Mouse (Mus musculus): Measurements from ENCODE around the gene Etl4.
"Not testable (repeated sequence)": the region's sequence is repeated elsewhere in the genome, so short reads cannot be mapped to it uniquely, and the experiment has no call there.

The Etl4 gene

GRCm38 (mm10) chr2:20084781-20085180 is 175.2 kb downstream of the Etl4 start:
- no peak for DNase-seq (ENCODE audit: low read depth, low spot score)
- Histone ChIP-seq H3K27me3 (ENCODE audit: control insufficient read depth, insufficient read depth, low read length, poor library complexity, severe bottlenecking) (no peaks in the 10 kb centered on the region), H3K36me3 (ENCODE audit: control insufficient read depth, insufficient read depth, low read length, poor library complexity, severe bottlenecking) (no peaks in the 10 kb centered on the region)

GRCm38 (mm10) chr2:20105456-20105855 is 195.9 kb downstream of the Etl4 start:
- DNase-seq (ENCODE audit: low read depth, low spot score), result no peak
- no peaks in the 10 kb centered on the region for H3K36me3 ChIP-seq (ENCODE audit: control insufficient read depth, insufficient read depth, low read length, poor library complexity, severe bottlenecking)
- H3K27me3 ChIP-seq (ENCODE audit: control insufficient read depth, insufficient read depth, low read length, poor library complexity, severe bottlenecking), result no peaks in the 10 kb centered on the region

- no peaks in the 10 kb centered on the region for H3K27me3 ChIP-seq (ENCODE audit: control insufficient read depth, insufficient read depth, low read length, poor library complexity, severe bottlenecking)
- no peak for DNase-seq (ENCODE audit: low read depth, low spot score)
Measured at GRCm38 (mm10) chr2:20111703-20112102, 202.1 kb downstream of the Etl4 start.

GRCm38 (mm10) chr2:20125914-20126313 is 216.3 kb downstream of the Etl4 start:
- no peak for DNase-seq (ENCODE audit: low read depth, low spot score)

More at GRCm38 (mm10) chr2:20111703-20112102, 202.1 kb downstream of the Etl4 start:
- H3K36me3 ChIP-seq (ENCODE audit: control insufficient read depth, insufficient read depth, low read length, poor library complexity, severe bottlenecking), result no peaks in the 10 kb centered on the region

GRCm38 (mm10) chr2:20131792-20132191 is 222.2 kb downstream of the Etl4 start:
- Histone ChIP-seq H3K36me3 (ENCODE audit: control insufficient read depth, insufficient read depth, low read length, poor library complexity, severe bottlenecking) (no peaks in the 10 kb centered on the region), H3K27me3 (ENCODE audit: control insufficient read depth, insufficient read depth, low read length, poor library complexity, severe bottlenecking) (no peaks in the 10 kb centered on the region)
- DNase-seq (ENCODE audit: low read depth, low spot score), result no peak

More at GRCm38 (mm10) chr2:20125914-20126313, 216.3 kb downstream of the Etl4 start:
- Histone ChIP-seq H3K36me3 (ENCODE audit: control insufficient read depth, insufficient read depth, low read length, poor library complexity, severe bottlenecking) (no peaks in the 10 kb centered on the region), H3K27me3 (ENCODE audit: control insufficient read depth, insufficient read depth, low read length, poor library complexity, severe bottlenecking) (no peaks in the 10 kb centered on the region)

- Histone ChIP-seq H3K27me3 (ENCODE audit: control insufficient read depth, insufficient read depth, low read length, poor library complexity, severe bottlenecking) (no peaks in the 10 kb centered on the region), H3K36me3 (ENCODE audit: control insufficient read depth, insufficient read depth, low read length, poor library complexity, severe bottlenecking) (no peaks in the 10 kb centered on the region)
- DNase-seq (ENCODE audit: low read depth, low spot score), result no peak
Measured at GRCm38 (mm10) chr2:20138426-20138825, 228.8 kb downstream of the Etl4 start.

GRCm38 (mm10) chr2:20145368-20145767 is 235.8 kb downstream of the Etl4 start:
- H3K27me3 ChIP-seq (ENCODE audit: control insufficient read depth, insufficient read depth, low read length, poor library complexity, severe bottlenecking), result no peaks in the 10 kb centered on the region
- H3K36me3 ChIP-seq (ENCODE audit: control insufficient read depth, insufficient read depth, low read length, poor library complexity, severe bottlenecking), result no peaks in the 10 kb centered on the region
- DNase-seq (ENCODE audit: low read depth, low spot score), result no peak

- no peak for DNase-seq (ENCODE audit: low read depth, low spot score)
- Histone ChIP-seq H3K36me3 (ENCODE audit: control insufficient read depth, insufficient read depth, low read length, poor library complexity, severe bottlenecking) (no peaks in the 10 kb centered on the region), H3K27me3 (ENCODE audit: control insufficient read depth, insufficient read depth, low read length, poor library complexity, severe bottlenecking) (no peaks in the 10 kb centered on the region)
Measured at GRCm38 (mm10) chr2:20167073-20167472, 257.5 kb downstream of the Etl4 start.

- H3K27me3 ChIP-seq (ENCODE audit: control insufficient read depth, insufficient read depth, low read length, poor library complexity, severe bottlenecking), result no peaks in the 10 kb centered on the region
- no peaks in the 10 kb centered on the region for H3K36me3 ChIP-seq (ENCODE audit: control insufficient read depth, insufficient read depth, low read length, poor library complexity, severe bottlenecking)
- DNase-seq (ENCODE audit: low read depth, low spot score), result no peak
Measured at GRCm38 (mm10) chr2:20167566-20167965, 258.0 kb downstream of the Etl4 start.

GRCm38 (mm10) chr2:20168156-20168555 is 258.6 kb downstream of the Etl4 start:
- H3K36me3 ChIP-seq (ENCODE audit: control insufficient read depth, insufficient read depth, low read length, poor library complexity, severe bottlenecking), result no peaks in the 10 kb centered on the region
- no peak for DNase-seq (ENCODE audit: low read depth, low spot score)
- no peaks in the 10 kb centered on the region for H3K27me3 ChIP-seq (ENCODE audit: control insufficient read depth, insufficient read depth, low read length, poor library complexity, severe bottlenecking)

- not testable (repeated sequence) for H3K36me3 ChIP-seq (ENCODE audit: control insufficient read depth, insufficient read depth, low read length, poor library complexity, severe bottlenecking); DNase-seq (ENCODE audit: low read depth, low spot score); H3K27me3 ChIP-seq (ENCODE audit: control insufficient read depth, insufficient read depth, low read length, poor library complexity, severe bottlenecking)
Measured at GRCm38 (mm10) chr2:20176456-20177184, 267.0 kb downstream of the Etl4 start.

- not testable (repeated sequence) for H3K36me3 ChIP-seq (ENCODE audit: control insufficient read depth, insufficient read depth, low read length, poor library complexity, severe bottlenecking); H3K27me3 ChIP-seq (ENCODE audit: control insufficient read depth, insufficient read depth, low read length, poor library complexity, severe bottlenecking); DNase-seq (ENCODE audit: low read depth, low spot score)
Measured at GRCm38 (mm10) chr2:20177236-20177635, 267.7 kb downstream of the Etl4 start.

GRCm38 (mm10) chr2:20180561-20180960 is 271.0 kb downstream of the Etl4 start:
- not testable (repeated sequence) for DNase-seq (ENCODE audit: low read depth, low spot score); H3K27me3 ChIP-seq (ENCODE audit: control insufficient read depth, insufficient read depth, low read length, poor library complexity, severe bottlenecking); H3K36me3 ChIP-seq (ENCODE audit: control insufficient read depth, insufficient read depth, low read length, poor library complexity, severe bottlenecking)

- not testable (repeated sequence) for H3K36me3 ChIP-seq (ENCODE audit: control insufficient read depth, insufficient read depth, low read length, poor library complexity, severe bottlenecking); H3K27me3 ChIP-seq (ENCODE audit: control insufficient read depth, insufficient read depth, low read length, poor library complexity, severe bottlenecking); DNase-seq (ENCODE audit: low read depth, low spot score)
Measured at GRCm38 (mm10) chr2:20187223-20187622, 277.6 kb downstream of the Etl4 start.

GRCm38 (mm10) chr2:20203011-20203410 is 293.4 kb downstream of the Etl4 start:
- no peaks in the 10 kb centered on the region for H3K27me3 ChIP-seq (ENCODE audit: control insufficient read depth, insufficient read depth, low read length, poor library complexity, severe bottlenecking)
- DNase-seq (ENCODE audit: low read depth, low spot score), result no peak
- H3K36me3 ChIP-seq (ENCODE audit: control insufficient read depth, insufficient read depth, low read length, poor library complexity, severe bottlenecking), result no peaks in the 10 kb centered on the region

GRCm38 (mm10) chr2:20206647-20207046 is 297.1 kb downstream of the Etl4 start:
- no peaks in the 10 kb centered on the region for H3K36me3 ChIP-seq (ENCODE audit: control insufficient read depth, insufficient read depth, low read length, poor library complexity, severe bottlenecking)
- DNase-seq (ENCODE audit: low read depth, low spot score), result no peak
- no peaks in the 10 kb centered on the region for H3K27me3 ChIP-seq (ENCODE audit: control insufficient read depth, insufficient read depth, low read length, poor library complexity, severe bottlenecking)

Measured in splenic B cell, adult 2 months (primary cell).